Mouse (Mus musculus): ENCODE results near the gene Hmx2. TPM values are rescaled to one million over a fixed set of nuclear protein-coding genes. Genes with fewer than 3 reads are reported as not detected.

The Hmx2 gene
- under 1 TPM in 1 of 2 experiments, not detected in 1; 0.15 TPM for polyA plus RNA-seq (2017; shearing (Covaris generic))

DNA sequence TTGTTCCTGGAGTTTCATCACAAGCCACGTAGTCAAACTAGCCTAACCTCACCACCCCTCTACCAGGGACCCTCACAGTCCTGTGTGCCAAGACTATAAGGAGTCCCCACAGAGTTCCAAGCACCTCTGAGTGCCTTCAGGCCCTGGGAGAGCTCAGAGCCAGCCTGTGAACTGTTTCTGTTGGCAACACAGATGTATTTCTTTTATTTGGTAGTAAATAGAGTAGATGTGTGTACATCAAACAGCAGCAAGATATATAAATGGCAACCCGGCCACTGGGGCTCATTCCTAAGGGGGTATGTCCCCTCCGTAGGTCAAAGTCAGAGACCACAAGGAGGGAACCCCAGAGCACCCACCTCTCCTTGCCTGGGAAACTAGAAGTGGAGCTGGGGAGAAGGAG lies at the start of gene Hmx2:
Gene Hmx2 (plus strand): TSS at position 301 of the 400 bp plus-strand sequence.

GRCm38 (mm10) chr7:131542115-131542871 lies 6.3 kb upstream of the Hmx2 start, which contains the start of gene Hmx3:
Gene Hmx3, plus strand, starts transcription at chr7:131542867.

GRCm38 (mm10) chr7:131559986-131560696 lies 11.6 kb downstream of the Hmx2 start, which contains the start of gene Bub3:
Gene Bub3, plus strand, starts transcription at chr7:131560222.

Other genes starting within 250 kb of the Hmx2 start
- under 1 TPM in 1 of 2 experiments, not detected in 1; 0.24 TPM for gene Cuzd1, start 226.5 kb upstream of the Hmx2 start, polyA plus RNA-seq (2017; shearing (Covaris generic))
- not detected for gene Fam24b, start 219.3 kb upstream of the Hmx2 start, polyA plus RNA-seq (2017; shearing (Covaris generic))
- under 1 TPM in 1 of 2 experiments, not detected in 1; 0.40 TPM for gene Fam24a, start 214.9 kb upstream of the Hmx2 start, polyA plus RNA-seq (2017; shearing (Covaris generic))
- 10 to 100 TPM; 24.2 to 24.7 TPM for gene 2310057M21Rik, start 186.0 kb upstream of the Hmx2 start, polyA plus RNA-seq (2017; shearing (Covaris generic))
- 10 to 100 TPM; 45.2 to 64.5 TPM for gene Pstk, start 177.6 kb upstream of the Hmx2 start, polyA plus RNA-seq (2017; shearing (Covaris generic))
- 10 to 100 TPM; 23.7 to 26.6 TPM for gene Ikzf5, start 138.3 kb upstream of the Hmx2 start, polyA plus RNA-seq (2017; shearing (Covaris generic))
- 10 to 100 TPM; 47.5 to 64.5 TPM for gene Acadsb, start 138.2 kb upstream of the Hmx2 start, polyA plus RNA-seq (2017; shearing (Covaris generic))
- under 1 TPM in 1 of 2 experiments, not detected in 1; 0.32 TPM for gene Hmx3, start 5.9 kb upstream of the Hmx2 start, polyA plus RNA-seq (2017; shearing (Covaris generic))
- 100 to 1,000 TPM; 148 to 158 TPM for gene Bub3, start 11.4 kb downstream of the Hmx2 start, polyA plus RNA-seq (2017; shearing (Covaris generic))